Comparison of ENCODE assay signal across 8 mouse cellular contexts in the genomic region with DNA sequence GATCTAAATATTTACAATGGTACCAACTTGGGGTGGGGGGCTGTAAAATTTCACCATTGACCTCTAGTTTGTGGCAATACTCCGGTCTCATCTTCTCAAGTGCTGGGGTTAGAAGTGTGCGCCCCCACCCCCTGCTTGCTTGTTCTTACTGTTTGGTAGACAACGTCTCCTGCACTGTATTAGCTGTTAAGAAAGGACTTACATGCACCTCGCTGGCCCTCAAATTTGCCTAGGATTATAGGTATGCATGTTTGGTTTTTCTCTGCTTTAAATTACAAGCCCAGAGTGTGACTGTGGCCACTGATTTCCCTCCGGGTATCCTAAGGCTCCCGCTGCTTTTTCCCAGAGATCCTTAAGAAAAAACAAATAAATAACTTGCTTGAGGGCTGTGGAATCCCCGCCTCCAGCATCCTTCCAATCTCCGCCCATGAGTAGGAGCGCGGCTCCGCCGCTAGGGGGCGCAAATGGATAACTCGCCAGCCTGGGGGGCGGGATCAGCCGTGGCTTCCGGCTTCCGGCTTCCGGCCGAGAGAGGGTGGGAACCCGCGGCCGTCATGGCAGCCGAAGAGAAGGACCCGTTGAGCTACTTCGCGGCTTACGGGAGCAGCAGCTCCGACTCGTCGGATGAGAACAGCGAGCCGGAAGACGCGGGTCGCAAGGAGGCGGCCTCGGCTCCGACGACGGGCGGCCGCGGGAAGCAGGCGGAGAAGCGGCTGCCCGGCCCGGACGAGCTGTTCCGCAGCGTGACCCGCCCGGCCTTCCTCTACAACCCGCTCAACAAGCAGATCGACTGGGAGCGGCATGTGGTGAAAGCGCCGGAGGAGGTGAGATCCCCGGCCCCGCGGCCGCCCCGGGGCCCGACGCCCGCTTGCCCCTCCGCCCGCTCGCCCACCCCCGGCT. TPM values are rescaled to one million over a fixed set of nuclear protein-coding genes. Genes with fewer than 3 reads are reported as not detected.
A peak's percentile ranks its signal among the peaks of the same experiment; 100 is the strongest.
DNase-seq lines count a peak whose midpoint lies in the region; ATAC-seq and TF ChIP-seq lines count a peak whose summit lies in the region.

A gene (plus strand): TSS at position 510 of the 900 bp plus-strand sequence.

- ATAC-seq in forebrain, embryonic 16.5 days = peak; percentile 97
- peak; percentile 96 for ATAC-seq in neural tube, embryonic 15.5 days (ENCODE audit: low FRiP score)

- 1% methylated on average over 63 of the region's 70 CpGs for WGBS in forebrain, embryonic 16.5 days
- 2% methylated on average over 67 of the region's 70 CpGs for WGBS in lung, adult 2 months
- WGBS in neural tube, embryonic 15.5 days = 2% methylated on average over 65 of the region's 70 CpGs

- TF ChIP-seq POLR2A in MEL (IDR thresholded peaks at IDR 0.05; ENCODE audit: control insufficient read depth in 1 of 2, insufficient read depth in 1 of 2, low read depth in 1 of 2, low read length in 2 of 2, poor library complexity in 1 of 2) = peak; percentile 89 to 93
- peak; percentile 93 for TF ChIP-seq POLR2A in lung, adult 2 months (IDR thresholded peaks at IDR 0.05; ENCODE audit: borderline replicate concordance, extremely low read depth, low read depth, low read length)

- peak in 1 of 2 experiments; percentile 39; a peak in 1 of 4 replicates for TF ChIP-seq EP300 in MEL (IDR thresholded peaks at IDR 0.05; ENCODE audit: low read depth in 1 of 2, low read length in 2 of 2)

- peak within 1 kb of the TSS; percentile 96 to 99 for H3K4me3 ChIP-seq in MEL (ENCODE audit: control insufficient read depth in 1 of 2, insufficient read depth in 1 of 2, low read depth in 2 of 2, low read length in 2 of 2)
- H3K4me3 ChIP-seq in forebrain, embryonic 16.5 days (replicated peaks; ENCODE audit: low read length) = peak within 1 kb of the TSS; percentile 92
- peak within 1 kb of the TSS; percentile 69 for H3K4me3 ChIP-seq in layer of hippocampus, adult 2 months
- peak within 1 kb of the TSS; percentile 94 for H3K4me3 ChIP-seq in lung, adult 2 months (replicated peaks; ENCODE audit: extremely low read depth, low read depth, low read length)
- H3K4me3 ChIP-seq in neural tube, embryonic 15.5 days (replicated peaks) = peak within 1 kb of the TSS; percentile 98

- intact Hi-C loops in heart, postnatal 36 days (cut with DNase I) = no loop called here

- H3K4me1 ChIP-seq in MEL (ENCODE audit: control insufficient read depth in 1 of 2, insufficient read depth in 2 of 2, low read length in 2 of 2) = peaks cover 3 to 23% of the 10 kb centered on the region in 2 experiments
- peaks cover 35% of the 10 kb centered on the region for H3K4me1 ChIP-seq in forebrain, embryonic 16.5 days (replicated peaks; ENCODE audit: control insufficient read depth, insufficient read depth, low read length)
- peaks cover 11% of the 10 kb centered on the region for H3K4me1 ChIP-seq in lung, adult 2 months (ENCODE audit: control insufficient read depth, insufficient read depth, low read length)
- H3K4me1 ChIP-seq in neural tube, embryonic 15.5 days = peaks cover 36% of the 10 kb centered on the region

- peak; percentile 74 to 98 (median 95) for TF ChIP-seq CTCF in MEL (IDR thresholded peaks at IDR 0.05 in 2 of 3, conservative IDR thresholded peaks at IDR 0.05 in 1 of 3; ENCODE audit: control insufficient read depth in 1 of 3, insufficient read depth in 1 of 3, low read depth in 2 of 3, low read length in 3 of 3, poor library complexity in 1 of 3, severe bottlenecking in 1 of 3)
- TF ChIP-seq CTCF in layer of hippocampus, adult 2 months (conservative IDR thresholded peaks at IDR 0.05) = peak; percentile 99
- peak; percentile 78 for TF ChIP-seq CTCF in lung, adult 2 months (IDR thresholded peaks at IDR 0.05; ENCODE audit: insufficient read depth, low read length)

- peak within 1 kb of the TSS; percentile 16; the same call in 1 of the 2 replicates for H3K27ac ChIP-seq in MEL (ENCODE audit: control insufficient read depth, low read depth, low read length)
- peak within 1 kb of the TSS; percentile 75 for H3K27ac ChIP-seq in forebrain, embryonic 16.5 days (ENCODE audit: low read length)
- peak within 1 kb of the TSS; percentile 90 for H3K27ac ChIP-seq in layer of hippocampus, adult 2 months
- peak within 1 kb of the TSS; percentile 84 for H3K27ac ChIP-seq in neural tube, embryonic 15.5 days (replicated peaks)

- H3K79me2 ChIP-seq in MEL (ENCODE audit: control insufficient read depth, insufficient read depth, low read length, poor library complexity) = peaks cover 20% of the 10 kb centered on the region

- peak within 1 kb of the TSS; percentile 96 for H3K9ac ChIP-seq in MEL (ENCODE audit: control insufficient read depth, low read depth, low read length, poor library complexity, severe bottlenecking)
- H3K9ac ChIP-seq in forebrain, embryonic 16.5 days (replicated peaks; ENCODE audit: low read depth, low read length) = peak within 1 kb of the TSS; percentile 94
- peak within 1 kb of the TSS; percentile 87 for H3K9ac ChIP-seq in neural tube, embryonic 15.5 days (replicated peaks)

- H3K27me3 ChIP-seq in MEL (ENCODE audit: control insufficient read depth in 1 of 2, insufficient read depth in 2 of 2, low read length in 2 of 2) = no peaks in the 10 kb centered on the region
- no peaks in the 10 kb centered on the region for H3K27me3 ChIP-seq in forebrain, embryonic 16.5 days (replicated peaks; ENCODE audit: control insufficient read depth, insufficient read depth, low read length)
- H3K27me3 ChIP-seq in neural tube, embryonic 15.5 days (replicated peaks) = no peaks in the 10 kb centered on the region

- DNase-seq in MEL (ENCODE audit: low read depth, low spot score) = peak; percentile 93
- peak; percentile 89 to 94 for DNase-seq in cerebellum, adult 18-20 months
- DNase-seq in heart, postnatal 36 days = peak; percentile 93
- peak; percentile 91 to 94 for DNase-seq in layer of hippocampus, adult 2 months (ENCODE audit: low spot score in 2 of 2)
- peak; percentile 91 for DNase-seq in lung, adult 2 months
- peak; percentile 96 for DNase-seq in testis, postnatal 10 days (ENCODE audit: low spot score)

- H3K4me2 ChIP-seq in forebrain, embryonic 16.5 days (ENCODE audit: low read length) = peak within 1 kb of the TSS; percentile 82
- peak within 1 kb of the TSS; percentile 78 for H3K4me2 ChIP-seq in neural tube, embryonic 15.5 days

- no peaks in the 10 kb centered on the region for H3K9me3 ChIP-seq in MEL (replicated peaks; ENCODE audit: insufficient read depth, low read length)
- no peaks in the 10 kb centered on the region for H3K9me3 ChIP-seq in forebrain, embryonic 16.5 days (ENCODE audit: control insufficient read depth, low read length)
- no peaks in the 10 kb centered on the region for H3K9me3 ChIP-seq in neural tube, embryonic 15.5 days (replicated peaks)

- H3K36me3 ChIP-seq in MEL (ENCODE audit: control insufficient read depth in 1 of 2, insufficient read depth in 2 of 2, low read length in 2 of 2) = peaks cover 2 to 34% of the 10 kb centered on the region in 2 experiments; a peak in 3 of 4 replicates
- H3K36me3 ChIP-seq in forebrain, embryonic 16.5 days (ENCODE audit: control insufficient read depth, insufficient read depth) = peaks cover 7% of the 10 kb centered on the region
- H3K36me3 ChIP-seq in neural tube, embryonic 15.5 days = peaks cover 28% of the 10 kb centered on the region

- peak; percentile 73 for TF ChIP-seq RAD21 in MEL (IDR thresholded peaks at IDR 0.05; ENCODE audit: low read depth, low read length)

TF ChIP-seq in MEL, 35 proteins besides CTCF, POLR2A, EP300 and RAD21 (continues in another document):
- TF ChIP-seq USF2 (IDR thresholded peaks at IDR 0.05; ENCODE audit: borderline replicate concordance in 1 of 2, insufficient read depth in 1 of 2, low read depth in 1 of 2, low read length in 2 of 2) (no peak), CHD1 (IDR thresholded peaks at IDR 0.05; ENCODE audit: low read depth, low read length) (no peak), NELFE (IDR thresholded peaks at IDR 0.05; ENCODE audit: low read depth, low read length) (peak; percentile 91), E2F4 (IDR thresholded peaks at IDR 0.05; ENCODE audit: borderline replicate concordance, low read depth, low read length) (no peak), USF1 (IDR thresholded peaks at IDR 0.05; ENCODE audit: low read depth, low read length) (no peak), ELF1 (IDR thresholded peaks at IDR 0.05; ENCODE audit: low read depth, low read length) (peak; percentile 99), KAT2A (conservative IDR thresholded peaks at IDR 0.05; ENCODE audit: low read depth, low read length) (peak; percentile 44; the same call in 1 of the 2 replicates), BHLHE40 (IDR thresholded peaks at IDR 0.05; ENCODE audit: borderline replicate concordance, low read depth, low read length) (no peak), TAL1 (IDR thresholded peaks at IDR 0.05; ENCODE audit: low read length) (no peak), MAZ (IDR thresholded peaks at IDR 0.05; ENCODE audit: low read depth, low read length) (peak; percentile 25; the same call in 1 of the 2 replicates), CHD2 (IDR thresholded peaks at IDR 0.05; ENCODE audit: low read length) (no peak), ZKSCAN1 (IDR thresholded peaks at IDR 0.05; ENCODE audit: low read depth, low read length) (no peak), MAFK (IDR thresholded peaks at IDR 0.05; ENCODE audit: borderline replicate concordance, low read depth, low read length) (no peak), HCFC1 (IDR thresholded peaks at IDR 0.05; ENCODE audit: low read depth, low read length) (peak; percentile 90), MYC (IDR thresholded peaks at IDR 0.05; ENCODE audit: low read depth, low read length) (no peak), ETS1 (IDR thresholded peaks at IDR 0.05; ENCODE audit: low read depth, low read length) (0 out of 2 replicates have a peak, but pooled peaks have one; percentile 30), GABPA (IDR thresholded peaks at IDR 0.05; ENCODE audit: low read depth, low read length) (no peak), TBP (IDR thresholded peaks at IDR 0.05; ENCODE audit: low read depth, low read length) (peak; percentile 76; the same call in 1 of the 2 replicates), SIN3A (IDR thresholded peaks at IDR 0.05; ENCODE audit: low read length) (peak; percentile 88), SMC3 (IDR thresholded peaks at IDR 0.05; ENCODE audit: low read depth, low read length) (peak; percentile 64), MXI1 (IDR thresholded peaks at IDR 0.05; ENCODE audit: low read depth, low read length) (no peak; the same call in 1 of the 2 replicates)

RNA-seq across cellular contexts. Expression of the gene that starts here (rescaled TPM):
- total RNA-seq in MEL (2012; rRNA removed) = 32.1 and 32.3 TPM in 2 replicates
- 10 to 100 TPM in 1 of 2 experiments, not detected in 1; 42.3 TPM for polyA plus RNA-seq in MEL (2012; ENCODE audit: insufficient read depth in 1 of 2, insufficient read length in 2 of 2, low read depth in 1 of 2, low replicate concordance in 2 of 2, missing spikeins in 1 of 2)
- polyA plus RNA-seq in forebrain, embryonic 16.5 days (2015; fragmentation: Nextera tagmentation; extraction: Ambion mirVana) = 75.8 and 81.0 TPM in 2 replicates
- total RNA-seq in heart, postnatal 36 days (2021) = 10 to 100 TPM; 16.0 to 16.6 TPM
- total RNA-seq in layer of hippocampus, adult 2 months (2021) = 10 to 100 TPM; 36.7 to 40.6 TPM
- polyA plus RNA-seq in lung, adult 2 months (2012; rRNA removed) = 13.6 and 16.8 TPM in 2 replicates
- polyA plus RNA-seq in neural tube, embryonic 15.5 days (2015; fragmentation: Nextera tagmentation; extraction: Ambion mirVana) = 70.1 and 79.9 TPM in 2 replicates

Comparison
In these comparisons a context has a peak if more than half of its experiments do, and no peak if none do; other contexts are left out.
1. Peak in every context shown above with its lines: DNase-seq, ATAC-seq, H3K4me3 ChIP-seq and H3K27ac ChIP-seq.
2. H3K27ac ChIP-seq: peak in every context shown above with its lines; median percentile 90 in layer of hippocampus, adult 2 months; 84 in neural tube, embryonic 15.5 days; 75 in forebrain, embryonic 16.5 days; 16 in MEL.